Mouse (Mus musculus) pancreas, adult 10 weeks (tissue): ENCODE measurements around the gene Rbm12. TPM values are rescaled to one million over a fixed set of nuclear protein-coding genes. Genes with fewer than 3 reads are reported as not detected.

Source experiments
- polyA plus RNA-seq: library from polyadenylated mRNA; stranded (reverse); fragments of 350-450 nt; fragmentation: Illumina TruSeq; extraction: RNeasy Lipid Tissue Mini Kit (QIAGEN cat#74804); gene quantifications from one replicate; pipeline ENCODE4 v1.2.3, GENCODE M21; 2015; ENCODE audit warnings: low read depth, low replicate concordance; ENCODE audit not compliant: insufficient read depth

The Rbm12 gene
- 2.7 TPM for polyA plus RNA-seq

GRCm38 (mm10) chr2:156111358-156112079 is at the start of gene Rbm12, which contains the start of gene Cpne1:
Gene Rbm12, minus strand, starts transcription at chr2:156111978.
Gene Cpne1, minus strand, starts transcription at chr2:156111965.

GRCm38 (mm10) chr2:156143953-156144724 is 32.4 kb upstream of the Rbm12 start, which contains the start of the genes Romo1 and Nfs1:
Gene Romo1, plus strand, starts transcription at chr2:156144039.
Gene Nfs1, minus strand, starts transcription at chr2:156144186.

GRCm38 (mm10) chr2:156126992-156127391 is 15.2 kb upstream of the Rbm12 start, which contains the start of gene Gm28036:
Gene Gm28036, minus strand, starts transcription at chr2:156127092.

GRCm38 (mm10) chr2:156065099-156066041 is 46.4 kb downstream of the Rbm12 start, which contains the start of gene Spag4:
Gene Spag4, plus strand, starts transcription at chr2:156065175.

GRCm38 (mm10) chr2:156052816-156053215 is 59.0 kb downstream of the Rbm12 start, which contains the start of gene Fer1l4:
Gene Fer1l4, minus strand, starts transcription at chr2:156052947.

Other genes starting within 250 kb of the Rbm12 start
- gene Uqcc1, start 181.7 kb downstream of the Rbm12 start, polyA plus RNA-seq: 6.6 TPM
- gene Gm15557, start 171.2 kb downstream of the Rbm12 start, polyA plus RNA-seq: not detected
- gene Gdf5, start 166.6 kb downstream of the Rbm12 start, polyA plus RNA-seq: not detected
- gene Cep250, start 155.5 kb downstream of the Rbm12 start, polyA plus RNA-seq: 3.5 TPM
- gene 6430550D23Rik, start 104.0 kb downstream of the Rbm12 start, polyA plus RNA-seq: 1.3 TPM
- 61.6 TPM for gene Ergic3, start 103.9 kb downstream of the Rbm12 start, polyA plus RNA-seq
- not detected for gene Fer1l4, start 59.0 kb downstream of the Rbm12 start, polyA plus RNA-seq
- gene Spag4, start 46.8 kb downstream of the Rbm12 start, polyA plus RNA-seq: not detected
- 7.9 TPM for gene Cpne1, start within 50 bp of the Rbm12 start, polyA plus RNA-seq
- gene Gm28036, start 15.1 kb upstream of the Rbm12 start, polyA plus RNA-seq: 1.1 TPM
- gene Romo1, start 32.1 kb upstream of the Rbm12 start, polyA plus RNA-seq: 73.2 TPM
- gene Nfs1, start 32.2 kb upstream of the Rbm12 start, polyA plus RNA-seq: 16.7 TPM
- 104 TPM for gene Rbm39, start 68.3 kb upstream of the Rbm12 start, polyA plus RNA-seq
- gene Phf20, start 84.5 kb upstream of the Rbm12 start, polyA plus RNA-seq: 4.7 TPM
- not detected for gene Cnbd2, start 200.3 kb upstream of the Rbm12 start, polyA plus RNA-seq
- gene Scand1, start 200.7 kb upstream of the Rbm12 start, polyA plus RNA-seq: 24.9 TPM